17 mouse cellular contexts compared by ENCODE assay signal in genomic region chr15:85229960-85230535, GRCm38 (mm10). TPM values are rescaled to one million over a fixed set of nuclear protein-coding genes. Genes with fewer than 3 reads are reported as not detected.
DNase-seq lines count a peak whose midpoint lies in the region; ATAC-seq and TF ChIP-seq lines count a peak whose summit lies in the region.
"Had no signal": no experiment of that assay in that cellular context is flagged by ENCODE, and none has a peak within 500 bp of the region (broad histone marks: within the 10 kb centered on the region; RNA-seq: fewer than 3 reads in every experiment).

No protein-coding gene starts in this region.

- H3K4me1 ChIP-seq in heart, embryonic 10.5 days: peaks cover 31% of the 10 kb centered on the region
- H3K4me1 ChIP-seq in heart, embryonic 15.5 days (replicated peaks): peaks cover 26% of the 10 kb centered on the region
- H3K4me1 ChIP-seq in intestine, postnatal 0 days (replicated peaks; ENCODE audit: control insufficient read depth, insufficient read depth, low read length): peaks cover 13% of the 10 kb centered on the region
- H3K4me1 ChIP-seq in stomach, postnatal 0 days (replicated peaks; ENCODE audit: control insufficient read depth, insufficient read depth): no peaks in the 10 kb centered on the region
- H3K4me1 ChIP-seq: embryonic facial prominence, embryonic 12.5 days; forebrain, embryonic 10.5 days; limb, embryonic 12.5 days; lung, embryonic 15.5 days; midbrain, embryonic 15.5 days had no signal

- no peak for ATAC-seq in heart, embryonic 15.5 days (replicated peaks; ENCODE audit: insufficient number of reproducible peaks, insufficient read depth, low FRiP score, low read depth)
- ATAC-seq in intestine, postnatal 0 days: no peak; the same call in 1 of the 2 replicates
- ATAC-seq in stomach, postnatal 0 days (ENCODE audit: low FRiP score, low TSS enrichment): peak; percentile 47
- ATAC-seq: hindbrain, embryonic 16.5 days; midbrain, embryonic 15.5 days had no signal

- H3K9me3 ChIP-seq in heart, embryonic 10.5 days: no peaks in the 10 kb centered on the region
- H3K9me3 ChIP-seq in heart, embryonic 15.5 days (replicated peaks): no peaks in the 10 kb centered on the region
- H3K9me3 ChIP-seq in intestine, postnatal 0 days (ENCODE audit: control insufficient read depth): no peaks in the 10 kb centered on the region
- H3K9me3 ChIP-seq in stomach, postnatal 0 days (ENCODE audit: control insufficient read depth, low read length): no peaks in the 10 kb centered on the region
- H3K9me3 ChIP-seq: embryonic facial prominence, embryonic 12.5 days; forebrain, embryonic 10.5 days; limb, embryonic 12.5 days; lung, embryonic 15.5 days; midbrain, embryonic 15.5 days had no signal

- TF ChIP-seq EP300 in stomach, postnatal 0 days (optimal IDR thresholded peaks at IDR 0.05): no peak

- H3K27me3 ChIP-seq in heart, embryonic 10.5 days (ENCODE audit: insufficient read depth, poor library complexity, severe bottlenecking): no peaks in the 10 kb centered on the region
- H3K27me3 ChIP-seq in heart, embryonic 15.5 days: no peaks in the 10 kb centered on the region
- no peaks in the 10 kb centered on the region for H3K27me3 ChIP-seq in intestine, postnatal 0 days (replicated peaks; ENCODE audit: control insufficient read depth, insufficient read depth, low read length)
- H3K27me3 ChIP-seq in stomach, postnatal 0 days (ENCODE audit: control insufficient read depth, insufficient read depth, low read length): no peaks in the 10 kb centered on the region
- H3K27me3 ChIP-seq: embryonic facial prominence, embryonic 12.5 days; limb, embryonic 12.5 days; lung, embryonic 15.5 days; midbrain, embryonic 15.5 days had no signal

- WGBS in heart, embryonic 10.5 days: 38% methylated on average over 13 of the region's 13 CpGs
- 39% methylated on average over 13 of the region's 13 CpGs for WGBS in heart, embryonic 15.5 days
- WGBS in intestine, postnatal 0 days: 32% methylated on average over 13 of the region's 13 CpGs
- 43% methylated on average over 13 of the region's 13 CpGs for WGBS in stomach, postnatal 0 days

- H3K4me2 ChIP-seq in heart, embryonic 15.5 days: 0 out of 2 replicates have a peak overlapping the region, but pooled peaks have one; percentile 7
- H3K4me2 ChIP-seq in intestine, postnatal 0 days (replicated peaks; ENCODE audit: low read depth): no peak overlapping the region; the same call in 1 of the 2 replicates
- H3K4me2 ChIP-seq in stomach, postnatal 0 days (replicated peaks; ENCODE audit: low read depth): no peak overlapping the region
- H3K4me2 ChIP-seq: embryonic facial prominence, embryonic 12.5 days; limb, embryonic 12.5 days; lung, embryonic 15.5 days; midbrain, embryonic 15.5 days had no signal

- TF ChIP-seq CTCF in intestine, postnatal 0 days (IDR thresholded peaks at IDR 0.05; ENCODE audit: low read depth): no peak; the same call in 1 of the 2 replicates
- TF ChIP-seq CTCF in stomach, postnatal 0 days (IDR thresholded peaks at IDR 0.05; ENCODE audit: low read depth): 0 out of 2 replicates have a peak, but pooled peaks have one; percentile 11

- intact Hi-C loops in heart, postnatal 14 days (cut with DNase I): no loop called here

- H3K4me3 ChIP-seq in heart, embryonic 10.5 days: no peak overlapping the region
- no peak overlapping the region for H3K4me3 ChIP-seq in heart, embryonic 15.5 days
- H3K4me3 ChIP-seq in intestine, postnatal 0 days (ENCODE audit: low read depth, low read length): no peak overlapping the region
- no peak overlapping the region for H3K4me3 ChIP-seq in stomach, postnatal 0 days (ENCODE audit: low read depth, low read length)
- H3K4me3 ChIP-seq: embryonic facial prominence, embryonic 12.5 days; forebrain, embryonic 10.5 days; left cerebral cortex, adult 2 months; limb, embryonic 12.5 days; lung, embryonic 15.5 days; midbrain, embryonic 15.5 days had no signal

- no peak for DNase-seq in heart, embryonic 10.5 days (ENCODE audit: low spot score)
- DNase-seq in heart, postnatal 14 days: no peak
- peak; percentile 68 for DNase-seq in stomach, postnatal 0 days (ENCODE audit: low spot score)
- DNase-seq in kidney, adult 18-20 months: no peak
- DNase-seq in right cerebral cortex, adult 18-20 months: no peak
- DNase-seq: cerebellum, adult 11 months; right cerebral cortex, postnatal 14 days; thymus, adult 2 months had no signal

- peak overlapping the region; percentile 69 for H3K27ac ChIP-seq in heart, embryonic 10.5 days
- no peak overlapping the region; the same call in 1 of the 2 replicates for H3K27ac ChIP-seq in heart, embryonic 15.5 days
- peak overlapping the region; percentile 92 for H3K27ac ChIP-seq in intestine, postnatal 0 days (ENCODE audit: low read depth, low read length)
- H3K27ac ChIP-seq in stomach, postnatal 0 days (replicated peaks): peak overlapping the region; percentile 75
- H3K27ac ChIP-seq: embryonic facial prominence, embryonic 12.5 days; forebrain, embryonic 10.5 days; left cerebral cortex, adult 2 months; limb, embryonic 12.5 days; lung, embryonic 15.5 days; midbrain, embryonic 15.5 days had no signal

- H3K9ac ChIP-seq in heart, embryonic 15.5 days: no peak overlapping the region
- no peak overlapping the region for H3K9ac ChIP-seq in intestine, postnatal 0 days (ENCODE audit: low read depth, low read length)
- H3K9ac ChIP-seq in stomach, postnatal 0 days (ENCODE audit: low read length): no peak overlapping the region
- H3K9ac ChIP-seq: limb, embryonic 12.5 days; lung, embryonic 15.5 days; midbrain, embryonic 15.5 days had no signal

- H3K36me3 ChIP-seq in heart, embryonic 10.5 days: peaks cover 88% of the 10 kb centered on the region
- 0 out of 2 replicates have a peak, but pooled peaks cover 5% of the 10 kb centered on the region for H3K36me3 ChIP-seq in heart, embryonic 15.5 days
- H3K36me3 ChIP-seq in intestine, postnatal 0 days (ENCODE audit: control insufficient read depth, insufficient read depth): peaks cover 16% of the 10 kb centered on the region; the same call in 1 of the 2 replicates
- H3K36me3 ChIP-seq in stomach, postnatal 0 days (ENCODE audit: control insufficient read depth, insufficient read depth, low read length): peaks cover 9% of the 10 kb centered on the region; the same call in 1 of the 2 replicates
- H3K36me3 ChIP-seq: midbrain, embryonic 15.5 days had no signal

RNA-seq across cellular contexts. Expression of gene Fbln1, which starts 24.3 kb away (rescaled TPM):
- polyA plus RNA-seq in heart, embryonic 10.5 days (2016; fragmentation: Nextera tagmentation; extraction: Ambion mirVana): 146 and 177 TPM in 2 replicates
- 10 to 100 TPM; 60.9 to 78.2 TPM for total RNA-seq in heart, postnatal 14 days (2021)
- 119 and 157 TPM in 2 replicates for polyA plus RNA-seq in heart, embryonic 15.5 days (2015; fragmentation: Nextera tagmentation; extraction: Ambion mirVana)
- polyA plus RNA-seq in intestine, postnatal 0 days (2015; fragmentation: Nextera tagmentation; extraction: Ambion mirVana): 90.5 and 97.9 TPM in 2 replicates
- polyA plus RNA-seq in stomach, postnatal 0 days (2015; fragmentation: Nextera tagmentation; extraction: Ambion mirVana): 109 and 112 TPM in 2 replicates
